Mouse (Mus musculus): ENCODE measurements around the gene Ghr. TPM values are rescaled to one million over a fixed set of nuclear protein-coding genes. Genes with fewer than 3 reads are reported as not detected.
A peak's percentile ranks its signal among the peaks of the same experiment; 100 is the strongest.

The Ghr gene
- total and polyA plus RNA-seq, 2 experiments from 2014 or later, result 5.7 to 8.0 TPM

DNA sequence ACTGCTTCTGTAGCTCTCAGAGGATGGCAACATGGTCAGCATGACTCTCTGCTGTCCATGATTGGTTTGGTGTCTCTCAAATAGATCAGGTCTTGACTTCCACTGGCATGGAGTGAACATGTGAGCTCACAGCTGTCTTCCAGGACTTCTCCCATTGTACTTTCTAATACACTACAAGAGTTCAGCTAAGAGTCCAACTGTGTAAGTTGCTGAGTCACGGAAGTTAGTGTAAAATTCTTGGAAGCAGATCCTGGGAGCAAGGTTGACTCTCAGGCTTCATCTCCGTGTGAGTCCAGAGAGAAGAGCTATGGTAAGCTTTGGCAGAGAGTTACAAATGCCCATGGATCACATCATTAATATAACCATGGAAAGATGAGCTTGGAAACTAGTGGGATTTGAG is 229.6 kb downstream of the Ghr start:
- no peaks in the 10 kb centered on the region for H3K9me3 ChIP-seq (ENCODE audit: low read length)
- H3K9ac ChIP-seq, result no peak overlapping the region
- no peak overlapping the region for H3K4me3 ChIP-seq (ENCODE audit: low read depth, low read length)
- 77% methylated on average over 2 of the region's 2 CpGs for WGBS
- DNase-seq, result no peak
- no peaks in the 10 kb centered on the region for H3K27me3 ChIP-seq (ENCODE audit: insufficient read depth, low read length)
- H3K4me2 ChIP-seq (ENCODE audit: low read depth), result no peak overlapping the region
- no peaks in the 10 kb centered on the region for H3K36me3 ChIP-seq (ENCODE audit: insufficient read depth)
- TF ChIP-seq CTCF (IDR thresholded peaks at IDR 0.05; ENCODE audit: low read depth), result no peak
- peaks cover 3% of the 10 kb centered on the region; the same call in 1 of the 2 replicates for H3K4me1 ChIP-seq (ENCODE audit: insufficient read depth)
- ATAC-seq, result no peak
- no peak overlapping the region for H3K27ac ChIP-seq (ENCODE audit: low read depth, low read length)

DNA sequence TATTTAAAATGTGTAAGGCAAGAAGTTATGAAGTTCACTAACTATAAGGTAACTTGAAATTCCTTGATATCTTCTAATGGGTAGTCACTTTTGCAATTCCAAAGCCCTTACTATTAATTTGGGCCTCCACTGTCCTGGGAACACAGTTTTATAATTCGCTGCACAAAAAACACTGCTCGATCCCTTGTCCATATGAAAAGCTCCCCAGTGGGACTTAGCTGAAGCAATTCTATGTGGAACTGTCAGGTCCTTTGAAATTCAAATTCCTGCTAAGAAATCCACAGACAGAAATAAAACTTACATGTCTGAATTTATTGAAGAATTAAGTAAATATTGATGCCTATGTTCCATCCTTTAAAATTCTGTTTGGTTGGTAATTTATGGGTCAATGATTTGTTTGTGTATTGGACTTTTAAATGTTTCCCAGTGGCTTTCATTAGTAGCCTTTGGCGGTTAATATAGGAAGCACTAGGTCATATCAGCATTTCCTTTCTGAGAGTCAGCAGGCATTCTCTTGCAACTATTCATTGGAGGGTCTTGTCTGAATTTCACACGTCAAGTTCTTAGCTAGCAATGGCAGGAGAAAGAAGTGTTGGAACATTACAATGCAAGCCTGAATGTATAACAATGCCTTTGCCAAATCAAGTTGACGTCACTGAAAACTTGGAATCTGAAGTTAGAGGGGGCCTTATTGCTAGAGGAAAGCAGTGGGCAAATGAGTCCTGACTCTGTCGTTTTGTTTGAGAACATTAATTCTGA is 233.8 kb downstream of the Ghr start:
- no peaks in the 10 kb centered on the region for H3K27me3 ChIP-seq (ENCODE audit: insufficient read depth, low read length)
- no peak for DNase-seq
- no peak overlapping the region for H3K4me3 ChIP-seq (ENCODE audit: low read depth, low read length)
- no peak for TF ChIP-seq CTCF (IDR thresholded peaks at IDR 0.05; ENCODE audit: low read depth)
- H3K4me1 ChIP-seq (ENCODE audit: insufficient read depth), result no peaks in the 10 kb centered on the region
- no peak overlapping the region for H3K27ac ChIP-seq (ENCODE audit: low read depth, low read length)
- no peaks in the 10 kb centered on the region for H3K9me3 ChIP-seq (ENCODE audit: low read length)
- H3K9ac ChIP-seq, result no peak overlapping the region
- WGBS, result 30% methylated on average over 6 of the region's 6 CpGs
- no peak for ATAC-seq
- H3K4me2 ChIP-seq (ENCODE audit: low read depth), result no peak overlapping the region
- H3K36me3 ChIP-seq (ENCODE audit: insufficient read depth), result no peaks in the 10 kb centered on the region

DNA sequence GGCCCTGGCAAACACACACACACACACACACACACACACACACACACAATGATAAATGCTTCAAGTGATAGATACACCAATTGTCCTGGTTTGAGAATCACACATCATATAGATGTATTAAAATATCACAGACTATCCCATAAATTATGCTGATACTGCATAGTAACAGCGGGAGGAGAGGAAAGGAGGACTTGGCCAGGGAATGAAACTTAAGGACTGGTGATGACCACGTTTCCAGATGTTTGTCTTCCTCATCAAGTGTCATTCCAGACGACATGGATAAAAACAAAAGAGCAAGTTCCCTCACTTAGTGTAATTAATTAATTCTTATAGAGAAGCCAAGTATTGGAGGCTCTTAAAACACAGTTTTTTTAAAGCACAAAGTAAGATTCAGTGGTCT is 236.6 kb downstream of the Ghr start:
- no peak overlapping the region for H3K9ac ChIP-seq
- no peak overlapping the region for H3K4me3 ChIP-seq (ENCODE audit: low read depth, low read length)
- H3K4me2 ChIP-seq (ENCODE audit: low read depth), result no peak overlapping the region
- H3K27me3 ChIP-seq (ENCODE audit: insufficient read depth, low read length), result no peaks in the 10 kb centered on the region
- H3K4me1 ChIP-seq (ENCODE audit: insufficient read depth), result no peaks in the 10 kb centered on the region
- no peaks in the 10 kb centered on the region for H3K9me3 ChIP-seq (ENCODE audit: low read length)
- no peak for ATAC-seq
- 75% methylated on average over 3 of the region's 3 CpGs for WGBS
- no peak for DNase-seq
- H3K27ac ChIP-seq (ENCODE audit: low read depth, low read length), result no peak overlapping the region
- no peak for TF ChIP-seq CTCF (IDR thresholded peaks at IDR 0.05; ENCODE audit: low read depth)
- no peaks in the 10 kb centered on the region for H3K36me3 ChIP-seq (ENCODE audit: insufficient read depth)

DNA sequence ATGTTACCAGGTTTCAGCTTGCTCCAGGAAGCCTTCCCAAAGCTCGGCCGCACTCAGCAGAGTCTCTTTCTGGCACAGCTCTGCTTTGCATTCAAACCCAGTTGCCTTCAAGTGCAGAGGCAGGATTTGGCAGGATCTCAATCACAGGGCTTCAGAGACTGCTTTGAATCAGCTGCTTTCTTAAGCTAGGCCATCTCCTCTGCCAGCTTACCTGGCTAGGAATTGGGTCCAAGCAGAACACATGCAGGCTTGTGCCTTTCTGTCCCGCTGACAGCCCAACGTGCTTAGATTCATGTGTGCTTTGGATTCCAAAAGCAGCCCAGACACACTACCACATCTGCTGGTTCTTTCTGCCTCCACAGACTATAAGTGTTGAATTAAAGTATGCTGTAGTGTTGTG is 238.7 kb downstream of the Ghr start:
- Histone ChIP-seq H3K27ac (ENCODE audit: low read depth, low read length) (no peak overlapping the region), H3K9ac (no peak overlapping the region), H3K4me2 (ENCODE audit: low read depth) (no peak overlapping the region), H3K4me1 (ENCODE audit: insufficient read depth) (no peaks in the 10 kb centered on the region), H3K27me3 (ENCODE audit: insufficient read depth, low read length) (no peaks in the 10 kb centered on the region), H3K9me3 (ENCODE audit: low read length) (no peaks in the 10 kb centered on the region), H3K4me3 (ENCODE audit: low read depth, low read length) (no peak overlapping the region), H3K36me3 (ENCODE audit: insufficient read depth) (no peaks in the 10 kb centered on the region)
- ATAC-seq, result peak; percentile 48
- WGBS, result 56% methylated on average over 4 of the region's 4 CpGs
- DNase-seq, result peak; percentile 16
- no peak for TF ChIP-seq CTCF (IDR thresholded peaks at IDR 0.05; ENCODE audit: low read depth)

DNA sequence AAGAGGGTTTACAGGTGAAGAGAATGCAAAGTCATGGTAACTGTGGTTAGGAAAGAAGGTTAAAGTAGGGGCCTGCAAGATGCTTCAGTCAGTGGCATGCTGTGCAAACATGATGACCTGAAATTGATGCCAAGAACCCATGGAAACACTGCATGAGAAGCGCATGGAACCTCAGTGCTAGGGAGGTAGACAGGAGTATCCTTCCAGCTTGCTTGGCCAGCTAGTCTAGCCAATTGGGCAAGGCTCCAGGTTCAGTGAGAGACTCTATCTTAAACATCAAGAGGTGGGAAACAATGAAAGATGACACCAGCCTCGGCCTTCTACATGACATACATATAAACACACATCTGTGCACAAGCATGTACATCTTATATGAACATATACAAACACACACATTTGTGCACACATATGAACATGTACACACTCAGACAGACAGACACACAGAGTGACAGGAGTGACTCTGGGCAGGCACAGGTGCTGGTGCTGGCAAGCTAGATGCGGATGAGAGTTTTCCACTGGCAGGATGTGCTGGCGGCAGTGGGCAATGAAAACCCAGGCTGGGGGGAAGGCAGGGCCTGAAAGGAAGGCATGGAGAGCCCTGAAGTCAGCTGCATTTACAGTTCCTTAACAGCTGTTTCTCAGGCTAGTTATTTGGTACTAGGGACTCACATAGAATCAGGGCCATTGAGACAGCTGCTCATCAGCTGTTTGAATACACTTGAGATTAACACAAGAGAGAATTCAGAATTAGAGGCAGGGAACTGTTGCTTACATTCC is 241.3 kb downstream of the Ghr start:
- ATAC-seq, result peak; percentile 47; the same call in 1 of the 2 replicates
- WGBS, result 76% methylated on average over 4 of the region's 4 CpGs
- no peak for TF ChIP-seq CTCF (IDR thresholded peaks at IDR 0.05; ENCODE audit: low read depth)
- DNase-seq, result no peak
- H3K4me3 ChIP-seq (ENCODE audit: low read depth, low read length), result no peak overlapping the region
- no peaks in the 10 kb centered on the region for H3K27me3 ChIP-seq (ENCODE audit: insufficient read depth, low read length)
- H3K4me2 ChIP-seq (ENCODE audit: low read depth), result no peak overlapping the region
- no peaks in the 10 kb centered on the region for H3K36me3 ChIP-seq (ENCODE audit: insufficient read depth)
- H3K4me1 ChIP-seq (ENCODE audit: insufficient read depth), result no peaks in the 10 kb centered on the region
- no peak overlapping the region for H3K27ac ChIP-seq (ENCODE audit: low read depth, low read length)
- H3K9ac ChIP-seq, result no peak overlapping the region
- no peaks in the 10 kb centered on the region for H3K9me3 ChIP-seq (ENCODE audit: low read length)

DNA sequence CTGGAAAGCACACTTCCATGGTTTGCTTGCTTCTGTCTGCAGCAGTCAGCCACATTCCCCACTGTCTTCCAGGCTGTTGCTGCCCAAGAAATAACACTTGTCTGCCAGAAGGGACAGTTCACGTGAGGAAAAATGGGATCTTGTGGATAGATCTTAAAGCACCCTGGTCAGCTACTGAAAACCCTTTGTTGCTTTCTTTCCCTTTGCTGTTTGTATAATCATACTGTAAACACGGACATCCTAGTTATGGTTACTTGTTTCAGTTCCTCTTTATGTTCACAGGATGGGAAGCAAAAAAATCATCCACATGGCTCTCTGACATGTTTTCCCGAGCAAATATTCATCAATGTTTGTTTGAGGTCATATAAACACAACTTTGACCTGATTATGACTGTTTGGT is 243.4 kb downstream of the Ghr start:
- H3K9ac ChIP-seq, result no peak overlapping the region
- no peak overlapping the region for H3K27ac ChIP-seq (ENCODE audit: low read depth, low read length)
- WGBS, result 79% methylated on average over 3 of the region's 3 CpGs
- no peaks in the 10 kb centered on the region for H3K36me3 ChIP-seq (ENCODE audit: insufficient read depth)
- H3K4me1 ChIP-seq (ENCODE audit: insufficient read depth), result no peaks in the 10 kb centered on the region
- no peaks in the 10 kb centered on the region for H3K9me3 ChIP-seq (ENCODE audit: low read length)
- no peak overlapping the region for H3K4me2 ChIP-seq (ENCODE audit: low read depth)
- no peak for TF ChIP-seq CTCF (IDR thresholded peaks at IDR 0.05; ENCODE audit: low read depth)
- DNase-seq (no peak), ATAC-seq (no peak)
- H3K4me3 ChIP-seq (ENCODE audit: low read depth, low read length), result no peak overlapping the region
- H3K27me3 ChIP-seq (ENCODE audit: insufficient read depth, low read length), result no peaks in the 10 kb centered on the region

DNA sequence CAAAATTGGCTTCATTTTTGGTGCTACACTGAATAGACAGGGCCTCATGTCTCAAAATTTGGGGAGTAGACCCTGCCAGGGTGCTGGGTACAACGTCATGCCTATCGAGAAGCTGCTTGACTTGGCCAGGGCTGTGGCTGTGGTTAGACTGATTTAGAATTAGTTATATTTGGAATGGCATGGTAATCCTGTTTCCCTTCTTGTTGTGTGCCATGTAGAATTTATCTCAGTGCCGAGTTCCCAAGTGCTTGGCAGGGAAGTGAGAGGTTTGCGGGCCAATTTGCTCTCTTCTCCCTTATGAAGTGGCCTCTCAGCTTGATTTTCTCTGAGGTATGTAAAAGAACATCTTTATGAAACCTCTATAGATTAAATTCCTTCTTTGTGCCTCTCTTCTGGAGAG is 250.8 kb downstream of the Ghr start:
- Histone ChIP-seq H3K4me2 (ENCODE audit: low read depth) (no peak overlapping the region), H3K4me3 (ENCODE audit: low read depth, low read length) (no peak overlapping the region), H3K4me1 (ENCODE audit: insufficient read depth) (no peaks in the 10 kb centered on the region), H3K9ac (no peak overlapping the region), H3K36me3 (ENCODE audit: insufficient read depth) (no peaks in the 10 kb centered on the region), H3K27ac (ENCODE audit: low read depth, low read length) (no peak overlapping the region), H3K27me3 (ENCODE audit: insufficient read depth, low read length) (no peaks in the 10 kb centered on the region), H3K9me3 (ENCODE audit: low read length) (no peaks in the 10 kb centered on the region)
- TF ChIP-seq CTCF (IDR thresholded peaks at IDR 0.05; ENCODE audit: low read depth), result no peak
- ATAC-seq (no peak), DNase-seq (no peak)
- 91% methylated on average over 4 of the region's 4 CpGs for WGBS
